Mouse (Mus musculus) CD4-positive, CD25-positive, alpha-beta regulatory T cell, adult 2 months (primary cell): ENCODE results near the gene Hace1.

Experiments used
- DNase-seq: peaks from one replicate; pipeline ENCODE4 v3.0.0-alpha.2; 2012; ENCODE audit warnings: low read depth, low spot score

The Hace1 gene

GRCm38 (mm10) chr10:45698930-45699329 lies 121.3 kb downstream of the Hace1 start:
- DNase-seq, result no peak

- DNase-seq, result no peak
Observed at GRCm38 (mm10) chr10:45706849-45707248, 129.2 kb downstream of the Hace1 start.

GRCm38 (mm10) chr10:45710848-45711247 lies 133.2 kb downstream of the Hace1 start:
- peak; percentile 9 for DNase-seq

GRCm38 (mm10) chr10:45711348-45711747 lies 133.7 kb downstream of the Hace1 start:
- no peak for DNase-seq
